Comparison of ENCODE assay signal across 9 mouse cellular contexts in the genomic region with DNA sequence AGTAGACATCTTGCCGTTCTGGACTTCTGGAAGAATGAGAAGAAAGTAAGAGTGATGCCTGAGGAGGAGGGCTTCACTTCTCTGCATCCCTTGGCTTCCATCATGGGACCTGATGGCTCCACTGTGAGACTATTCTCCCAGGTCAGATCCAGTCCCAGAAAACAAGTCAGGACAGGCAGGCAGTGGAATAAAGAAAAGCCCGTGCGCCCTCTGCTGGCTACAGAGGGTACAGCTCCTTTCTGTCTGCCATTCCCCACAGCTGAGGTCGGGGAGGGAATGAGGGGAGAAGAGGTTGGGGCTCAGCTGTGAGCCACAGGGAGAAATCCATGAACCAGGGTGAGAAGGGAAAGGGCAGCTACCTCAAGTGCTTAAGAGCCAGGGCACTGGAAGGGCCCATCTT. TPM values are rescaled to one million over a fixed set of nuclear protein-coding genes. Genes with fewer than 3 reads are reported as not detected.
DNase-seq lines count a peak whose midpoint lies in the region; ATAC-seq and TF ChIP-seq lines count a peak whose summit lies in the region.
"Had no signal": no experiment of that assay in that cellular context is flagged by ENCODE, and none has a peak within 500 bp of the region (broad histone marks: within the 10 kb centered on the region; RNA-seq: fewer than 3 reads in every experiment).

No protein-coding gene starts in this region.

- H3K36me3 ChIP-seq in intestine, postnatal 0 days (ENCODE audit: control insufficient read depth, insufficient read depth), result peaks cover 48% of the 10 kb centered on the region
- peaks cover 11% of the 10 kb centered on the region for H3K36me3 ChIP-seq in intestine, embryonic 15.5 days

- no peak overlapping the region for H3K9ac ChIP-seq in intestine, postnatal 0 days (ENCODE audit: low read depth, low read length)
- H3K9ac ChIP-seq in intestine, embryonic 15.5 days, result no peak overlapping the region
- H3K9ac ChIP-seq: lung, embryonic 15.5 days had no signal

- H3K4me3 ChIP-seq in intestine, postnatal 0 days (ENCODE audit: low read depth, low read length), result no peak overlapping the region
- no peak overlapping the region for H3K4me3 ChIP-seq in intestine, embryonic 15.5 days (replicated peaks)
- H3K4me3 ChIP-seq: lung, embryonic 15.5 days had no signal

- no peaks in the 10 kb centered on the region for H3K4me1 ChIP-seq in intestine, postnatal 0 days (replicated peaks; ENCODE audit: control insufficient read depth, insufficient read depth, low read length)
- peaks cover 14% of the 10 kb centered on the region for H3K4me1 ChIP-seq in intestine, embryonic 15.5 days (replicated peaks)

- DNase-seq in T-cell, adult 2 months (ENCODE audit: low spot score), result peak; percentile 37
- DNase-seq in heart, adult 8-10 months (ENCODE audit: low spot score), result peak; percentile 67
- peak; percentile 71 to 89 for DNase-seq in layer of hippocampus, postnatal 25 days (ENCODE audit: extremely low spot score in 1 of 2, low spot score in 1 of 2)
- DNase-seq in spleen, postnatal 4 days (ENCODE audit: low spot score in 2 of 2), result peak; percentile 64 to 89

- TF ChIP-seq CTCF in intestine, postnatal 0 days (IDR thresholded peaks at IDR 0.05; ENCODE audit: low read depth), result peak; percentile 94

- H3K4me2 ChIP-seq in intestine, postnatal 0 days (replicated peaks; ENCODE audit: low read depth), result no peak overlapping the region
- no peak overlapping the region for H3K4me2 ChIP-seq in intestine, embryonic 15.5 days (replicated peaks)
- H3K4me2 ChIP-seq: lung, embryonic 15.5 days had no signal

- H3K27me3 ChIP-seq in intestine, postnatal 0 days (replicated peaks; ENCODE audit: control insufficient read depth, insufficient read depth, low read length), result no peaks in the 10 kb centered on the region
- no peaks in the 10 kb centered on the region for H3K27me3 ChIP-seq in intestine, embryonic 15.5 days (replicated peaks)
- H3K27me3 ChIP-seq: lung, embryonic 15.5 days had no signal

- no peaks in the 10 kb centered on the region for H3K9me3 ChIP-seq in intestine, postnatal 0 days (ENCODE audit: control insufficient read depth)
- H3K9me3 ChIP-seq in intestine, embryonic 15.5 days, result no peaks in the 10 kb centered on the region
- H3K9me3 ChIP-seq: lung, embryonic 15.5 days had no signal

- no peak for ATAC-seq in intestine, postnatal 0 days
- ATAC-seq in intestine, embryonic 15.5 days, result no peak
- peak; percentile 61 for ATAC-seq in common myeloid progenitor, adult 5-6 weeks (replicated peaks; ENCODE audit: low read depth, poor library complexity, severe bottlenecking)
- ATAC-seq in megakaryocyte-erythroid progenitor cell, adult 5-6 weeks (replicated peaks; ENCODE audit: low FRiP score, low TSS enrichment, poor library complexity, severe bottlenecking), result peak; percentile 31

- no peak overlapping the region for H3K27ac ChIP-seq in intestine, postnatal 0 days (ENCODE audit: low read depth, low read length)
- no peak overlapping the region for H3K27ac ChIP-seq in intestine, embryonic 15.5 days
- H3K27ac ChIP-seq: lung, embryonic 15.5 days had no signal

- WGBS in intestine, postnatal 0 days, result 28% methylated on average over 4 of the region's 4 CpGs
- 25% methylated on average over 4 of the region's 4 CpGs for WGBS in intestine, embryonic 15.5 days

RNA-seq across cellular contexts. Expression of a gene that starts 24.2 kb away (rescaled TPM):
- polyA plus RNA-seq in intestine, postnatal 0 days (2015; fragmentation: Nextera tagmentation; extraction: Ambion mirVana), result 52.1 and 52.8 TPM in 2 replicates
- polyA plus RNA-seq in intestine, embryonic 15.5 days (2015; fragmentation: Nextera tagmentation; extraction: Ambion mirVana), result 68.7 and 72.2 TPM in 2 replicates
- total RNA-seq in common myeloid progenitor, adult 5-6 weeks (2017), result 20.4 and 21.7 TPM in 2 replicates
- 10 to 100 TPM; 29.3 to 39.8 (median 34.3) TPM for total RNA-seq in heart, adult 8-10 months (2022)
- 10 to 100 TPM; 85.7 to 92.6 TPM for total RNA-seq in layer of hippocampus, postnatal 25 days (2021)
- 38.1 and 66.4 TPM in 2 replicates for total RNA-seq in megakaryocyte-erythroid progenitor cell, adult 5-6 weeks (2014; fragmentation: Nextera tagmentation)
- 18.2 and 19.2 TPM in 2 replicates for total RNA-seq in megakaryocyte-erythroid progenitor cell, adult 5-6 weeks (2017)

RNA-seq across cellular contexts. Expression of a gene that starts 38.9 kb away (rescaled TPM):
- polyA plus RNA-seq in intestine, postnatal 0 days (2015; fragmentation: Nextera tagmentation; extraction: Ambion mirVana), result 1.6 and 1.8 TPM in 2 replicates
- polyA plus RNA-seq in intestine, embryonic 15.5 days (2015; fragmentation: Nextera tagmentation; extraction: Ambion mirVana), result 2.7 and 3.0 TPM in 2 replicates
- total RNA-seq in common myeloid progenitor, adult 5-6 weeks (2017), result 0.87 and 3.0 TPM in 2 replicates
- under 1 TPM; 0.30 to 0.59 (median 0.33) TPM for total RNA-seq in heart, adult 8-10 months (2022)
- total RNA-seq in layer of hippocampus, postnatal 25 days (2021), result under 1 TPM; 0.37 to 0.54 TPM
- 0.44 and 1.6 TPM in 2 replicates for total RNA-seq in megakaryocyte-erythroid progenitor cell, adult 5-6 weeks (2014; fragmentation: Nextera tagmentation)
- 1.9 TPM in 1 of 2 replicates, not detected in the other for total RNA-seq in megakaryocyte-erythroid progenitor cell, adult 5-6 weeks (2017)

RNA-seq across cellular contexts. Expression of a gene that starts 51.5 kb away (rescaled TPM):
- polyA plus RNA-seq in intestine, postnatal 0 days (2015; fragmentation: Nextera tagmentation; extraction: Ambion mirVana), result 7.2 and 8.2 TPM in 2 replicates
- 13.9 and 17.0 TPM in 2 replicates for polyA plus RNA-seq in intestine, embryonic 15.5 days (2015; fragmentation: Nextera tagmentation; extraction: Ambion mirVana)
- 9.3 and 12.6 TPM in 2 replicates for total RNA-seq in common myeloid progenitor, adult 5-6 weeks (2017)
- total RNA-seq in heart, adult 8-10 months (2022), result 10 to 100 TPM; 77.3 to 94.3 (median 79.2) TPM
- total RNA-seq in layer of hippocampus, postnatal 25 days (2021), result 10 to 100 TPM; 84.4 to 85.8 TPM
- 15.3 and 18.6 TPM in 2 replicates for total RNA-seq in megakaryocyte-erythroid progenitor cell, adult 5-6 weeks (2014; fragmentation: Nextera tagmentation)
- 7.5 and 8.0 TPM in 2 replicates for total RNA-seq in megakaryocyte-erythroid progenitor cell, adult 5-6 weeks (2017)

Comparison
In these comparisons a context has a peak if more than half of its experiments do, and no peak if none do; other contexts are left out.
1. ATAC-seq: peak in common myeloid progenitor, adult 5-6 weeks (single experiment) and megakaryocyte-erythroid progenitor cell, adult 5-6 weeks (single experiment); none in intestine, postnatal 0 days (single experiment) and intestine, embryonic 15.5 days (single experiment).
2. Peak in every context shown above with its lines, with median percentiles within 50 percentile points of each other: DNase-seq.